Mouse (Mus musculus): ENCODE data around the gene Gper1.
"Not testable (repeated sequence)": the region's sequence is repeated elsewhere in the genome, so short reads cannot be mapped to it uniquely, and the experiment has no call there.

Gper1 gene

DNA sequence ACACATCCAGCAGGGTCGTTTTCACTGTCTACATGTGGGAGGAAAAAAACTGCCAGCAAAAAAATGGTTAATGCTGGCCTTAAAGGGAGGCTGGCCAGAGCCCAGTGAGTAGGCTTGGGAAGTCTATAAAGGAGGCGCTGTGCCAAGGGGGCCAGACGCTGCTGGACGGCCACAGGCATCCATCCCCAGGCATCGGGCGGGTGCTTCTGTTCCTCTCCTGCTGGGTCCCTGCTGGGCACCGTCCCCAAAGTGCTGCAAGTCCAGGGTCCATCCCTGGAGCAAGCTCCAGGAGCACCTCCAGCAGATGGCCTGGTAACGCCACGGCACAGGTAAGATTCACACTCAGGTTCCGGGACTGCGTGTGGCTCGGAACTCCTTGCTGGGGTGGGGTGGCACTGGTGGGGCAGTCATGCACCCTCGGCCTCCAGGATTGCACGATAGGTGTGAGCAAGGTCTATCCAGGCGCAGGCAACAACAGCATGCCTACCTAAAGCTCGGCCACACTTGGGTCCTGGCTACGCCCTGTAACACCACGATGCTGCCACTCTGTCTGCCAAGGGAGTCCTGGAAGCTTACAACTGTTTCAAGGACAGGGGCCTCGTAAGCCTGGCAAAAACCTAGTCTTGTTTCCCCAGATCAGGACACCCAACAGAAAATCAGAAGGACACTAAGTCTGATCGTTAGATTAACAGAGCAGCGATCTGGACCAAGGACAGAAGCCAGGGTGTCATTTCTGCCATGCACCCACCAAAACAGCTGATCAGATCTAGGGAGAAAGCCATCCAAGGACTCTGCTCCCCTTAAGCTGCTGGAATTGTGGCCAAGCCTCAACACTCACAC is at the start of gene Gper1:
TSS of gene Gper1 (plus strand) at position 126 of the 840 bp plus-strand sequence.
- peak; percentile 24 for DNase-seq

DNA sequence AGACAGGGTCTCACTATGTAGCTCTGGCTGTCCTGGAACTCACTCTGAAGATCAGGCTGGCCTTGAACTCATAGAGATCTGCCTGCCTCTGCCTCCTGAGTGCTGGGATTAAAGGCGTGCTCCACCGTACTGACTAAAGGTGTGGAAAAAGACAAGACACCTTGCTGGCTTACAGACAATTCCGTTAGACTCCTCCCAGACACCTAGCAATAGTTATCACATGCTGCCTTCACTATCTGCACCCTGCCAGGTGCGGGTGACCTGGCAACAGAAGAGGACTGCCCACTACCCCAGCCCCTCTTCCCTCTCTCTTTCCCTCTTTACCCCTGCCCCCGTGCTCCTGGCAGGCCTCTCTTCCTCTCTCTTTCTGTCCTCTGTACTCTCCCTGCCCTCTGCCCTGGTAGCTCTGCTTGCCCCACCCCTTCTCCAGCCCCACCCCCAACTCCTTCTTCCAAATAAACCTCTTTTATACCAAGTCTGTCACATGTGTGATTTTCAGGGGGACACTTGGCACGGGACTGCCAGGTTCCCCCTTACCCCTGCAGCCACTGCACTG is 49.0 kb upstream of the Gper1 start:
- peak; percentile 45 for DNase-seq

DNA sequence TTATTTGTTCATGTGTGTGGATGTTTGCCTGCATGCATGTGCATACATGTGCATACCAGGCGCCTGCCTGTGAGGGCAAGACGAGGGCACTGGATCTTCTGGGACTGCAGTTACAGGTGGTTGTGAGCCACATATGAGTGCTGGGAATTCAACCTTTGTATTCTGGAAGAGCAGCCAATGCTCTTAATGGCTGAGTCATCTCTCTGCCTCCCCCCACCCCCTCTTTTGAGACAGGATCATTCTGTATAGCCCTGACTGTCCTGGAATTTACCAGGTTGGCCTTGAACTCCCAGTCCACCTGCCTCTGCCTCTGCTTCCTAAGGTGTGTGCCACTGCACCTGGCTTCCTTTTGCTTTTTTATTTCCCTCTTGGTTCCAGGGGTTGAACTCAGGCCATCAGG is 48.1 kb upstream of the Gper1 start:
- no peak for DNase-seq

DNA sequence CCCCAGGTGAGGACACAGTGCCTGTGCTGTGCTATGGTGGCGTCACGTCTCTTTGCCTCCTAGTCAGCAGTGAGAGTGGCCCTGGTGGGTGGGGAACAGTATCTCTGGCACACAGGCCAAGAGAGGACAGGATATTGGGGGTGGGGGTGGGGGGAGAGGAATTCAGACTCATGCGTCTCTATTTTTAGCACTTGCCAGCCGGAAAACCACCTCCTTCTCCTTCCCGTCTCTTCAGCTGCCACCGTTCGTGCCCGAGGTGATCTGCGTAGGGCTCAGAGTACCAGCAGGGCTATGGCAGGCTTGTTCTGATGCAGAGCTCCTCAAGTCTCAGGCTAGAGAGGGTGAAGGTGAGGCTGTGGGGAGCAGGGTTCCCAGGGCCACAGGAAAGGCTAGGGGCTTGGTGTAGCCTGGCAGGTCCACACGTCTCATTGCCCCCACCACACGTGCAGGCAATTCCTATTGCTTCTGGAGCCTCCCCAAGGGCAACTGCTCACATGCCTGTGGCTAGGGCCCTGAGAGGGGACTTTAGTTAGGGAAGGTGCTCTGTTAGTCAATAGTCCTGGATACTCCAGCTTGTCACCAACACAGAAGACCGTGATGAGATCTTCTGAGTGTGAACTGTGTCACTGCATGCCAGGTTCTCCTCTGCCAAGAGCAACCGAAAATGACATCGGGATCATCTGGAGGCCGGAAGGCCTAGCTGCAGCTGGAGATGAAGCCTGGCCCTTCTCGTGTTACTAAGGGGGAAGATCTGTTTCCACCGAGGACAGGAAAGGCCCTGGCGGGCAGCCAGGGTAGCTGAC is 45.3 kb upstream of the Gper1 start, which contains the start of gene Gpr146:
TSS of gene Gpr146 (plus strand) at position 230 of the 803 bp plus-strand sequence.
- peak; percentile 76 for DNase-seq

DNA sequence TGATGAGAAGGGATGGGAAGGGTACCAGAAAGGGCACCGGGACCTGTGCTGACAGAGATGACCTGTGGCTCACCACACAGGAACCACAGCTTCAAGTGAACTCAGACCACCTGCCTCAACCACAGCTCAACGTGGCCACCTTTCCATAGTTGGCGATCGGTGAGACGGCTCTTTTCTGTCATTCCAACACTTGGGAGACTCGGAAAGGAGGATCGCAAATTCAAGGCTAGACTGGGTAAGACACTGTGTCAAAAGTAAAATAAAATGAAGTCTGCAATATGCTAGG is 44.7 kb upstream of the Gper1 start:
- no peak for DNase-seq

DNA sequence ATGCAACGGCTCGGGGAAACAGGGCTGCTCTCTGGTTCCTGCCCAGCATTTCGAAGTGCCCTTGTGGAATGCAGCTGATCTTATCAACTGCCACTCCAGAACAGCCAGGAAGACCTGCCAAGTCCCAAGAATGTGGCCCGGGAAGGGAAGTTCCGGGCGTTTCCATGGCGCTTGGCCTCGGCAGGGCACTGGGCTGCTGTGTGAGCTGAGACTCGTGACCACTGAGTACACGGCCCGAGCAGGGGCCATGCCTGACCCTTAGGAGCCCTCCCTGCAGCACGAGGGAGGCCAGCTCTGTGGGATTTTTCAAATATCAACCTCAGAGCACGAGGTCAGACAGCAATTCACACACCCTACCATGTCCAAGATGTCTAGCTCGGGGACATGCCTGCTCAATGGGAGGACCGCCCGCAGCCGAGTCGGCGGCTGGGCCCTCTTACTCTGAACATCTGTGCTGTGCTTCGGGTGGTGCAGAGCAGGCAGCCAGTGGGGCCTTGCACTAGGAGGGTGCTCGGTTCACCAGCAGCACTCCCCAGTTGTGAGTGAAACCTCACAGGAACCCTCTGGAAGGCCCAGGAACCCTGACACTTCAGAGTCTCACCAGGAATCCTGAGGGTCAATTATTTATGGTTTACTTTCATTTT is 43.8 kb upstream of the Gper1 start:
- DNase-seq, result peak; percentile 91

DNA sequence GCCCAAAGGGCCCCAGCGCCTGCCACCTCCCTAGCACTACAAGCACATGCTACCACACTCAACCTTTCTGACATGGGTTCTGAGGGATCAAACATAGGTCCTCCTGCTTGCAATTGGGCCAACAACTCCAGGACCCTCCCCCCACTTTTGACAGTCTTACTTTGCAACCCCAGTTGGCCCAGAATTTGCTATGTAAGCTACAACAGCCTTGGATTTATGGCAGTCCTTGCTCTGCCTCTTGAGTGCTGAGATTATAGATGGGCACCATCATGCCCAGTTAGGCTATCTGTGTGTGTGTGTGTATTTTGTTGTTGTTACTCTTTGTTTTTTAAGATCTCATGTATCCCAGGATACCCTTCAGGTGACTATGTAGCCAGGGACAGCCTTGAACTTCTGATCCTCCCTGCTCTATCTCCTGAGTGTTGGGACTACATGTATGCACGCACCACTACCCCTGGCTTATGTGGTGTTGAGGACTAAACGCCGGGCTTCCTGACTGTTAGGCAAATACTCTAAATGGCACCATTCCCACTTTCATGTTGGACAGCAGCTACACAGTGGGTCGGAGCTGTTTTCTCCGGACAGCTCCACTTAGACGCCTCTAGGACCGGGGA is 43.1 kb upstream of the Gper1 start:
- no peak for DNase-seq

DNA sequence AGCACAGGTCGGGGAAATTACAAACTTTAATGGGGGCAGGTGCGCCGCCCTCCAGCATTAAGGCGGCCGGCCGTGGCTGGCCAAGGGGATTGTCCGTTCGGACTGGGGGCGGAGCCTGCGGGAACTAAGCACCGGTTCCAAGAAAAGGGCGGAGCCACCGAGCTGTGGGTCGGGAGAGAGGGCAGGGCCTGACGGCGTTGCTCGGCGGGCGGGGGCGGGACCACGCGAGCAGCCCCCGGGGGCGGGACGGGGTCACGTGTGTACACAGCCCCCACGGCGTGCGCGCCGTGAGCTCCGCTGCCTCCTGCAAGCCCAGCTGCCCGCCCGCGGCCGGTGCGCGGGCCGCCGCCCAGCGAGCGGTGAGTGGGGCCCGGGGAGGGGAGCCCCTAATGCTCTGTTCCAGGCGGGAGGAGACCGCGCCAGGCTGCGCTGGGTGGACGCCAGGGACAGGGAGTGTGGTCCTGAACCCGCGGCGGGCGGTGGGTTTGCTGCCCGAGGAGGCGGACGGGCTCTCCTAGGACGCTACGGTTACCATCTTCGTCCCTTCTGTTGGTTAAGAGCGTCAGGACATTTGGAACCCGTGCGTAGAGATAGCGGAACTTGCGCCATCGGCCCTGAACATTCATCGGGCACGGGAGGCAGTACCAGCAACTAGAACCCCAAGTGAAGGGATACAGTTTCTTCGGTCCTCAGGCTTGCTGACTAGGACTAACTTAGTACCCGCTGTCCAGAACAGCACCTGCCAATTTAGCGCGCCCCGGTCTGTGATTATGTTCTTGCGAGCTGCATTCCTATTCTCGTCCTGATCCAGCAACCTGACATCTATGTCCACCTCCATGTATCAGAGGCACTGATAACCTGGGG is 42.3 kb upstream of the Gper1 start:
- DNase-seq, result peak; percentile 98

DNA sequence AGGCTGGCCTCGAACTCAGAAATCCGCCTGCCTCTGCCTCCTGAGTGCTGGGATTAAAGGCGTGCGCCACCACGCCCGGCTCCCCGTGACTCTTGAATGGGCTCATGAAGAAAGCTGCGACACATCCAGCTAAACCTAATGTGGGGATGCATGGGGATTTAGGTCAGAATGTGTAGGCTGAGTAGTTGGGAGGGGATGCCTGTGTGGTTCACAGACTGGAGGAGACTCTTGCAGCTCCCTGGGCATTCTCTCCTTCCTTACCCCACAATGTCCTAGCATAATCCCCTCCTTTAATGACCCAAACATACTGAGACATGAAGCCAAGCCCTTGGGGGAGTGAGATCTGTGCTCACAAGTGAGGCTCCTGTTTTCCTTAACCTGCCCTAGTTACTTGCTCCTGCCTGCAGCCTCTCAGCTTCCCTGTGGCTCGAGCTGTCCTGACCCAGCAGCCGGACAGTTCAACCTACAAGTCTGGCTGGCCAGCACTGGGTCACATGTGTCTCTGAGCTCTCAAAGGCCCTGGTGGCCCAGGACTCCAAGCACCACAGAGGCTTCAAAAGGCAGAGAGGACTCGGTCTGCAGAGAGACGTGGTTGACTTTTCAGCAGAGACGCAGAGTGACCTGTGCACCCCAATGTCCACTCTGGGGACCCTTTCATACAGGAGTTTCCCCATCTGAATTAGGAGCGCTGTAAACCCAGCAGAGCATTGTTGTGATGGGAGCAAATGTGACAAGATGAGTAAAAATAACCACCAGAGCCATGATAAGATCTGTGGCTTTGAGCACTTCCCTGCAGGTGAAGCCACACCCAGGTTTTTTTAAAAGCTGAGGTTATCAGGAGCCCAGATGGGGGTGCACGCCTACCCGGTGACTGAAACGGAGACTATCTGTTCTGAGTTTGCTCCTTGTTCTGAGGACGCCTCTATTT is 41.1 kb upstream of the Gper1 start:
- DNase-seq, result peak; percentile 45

DNA sequence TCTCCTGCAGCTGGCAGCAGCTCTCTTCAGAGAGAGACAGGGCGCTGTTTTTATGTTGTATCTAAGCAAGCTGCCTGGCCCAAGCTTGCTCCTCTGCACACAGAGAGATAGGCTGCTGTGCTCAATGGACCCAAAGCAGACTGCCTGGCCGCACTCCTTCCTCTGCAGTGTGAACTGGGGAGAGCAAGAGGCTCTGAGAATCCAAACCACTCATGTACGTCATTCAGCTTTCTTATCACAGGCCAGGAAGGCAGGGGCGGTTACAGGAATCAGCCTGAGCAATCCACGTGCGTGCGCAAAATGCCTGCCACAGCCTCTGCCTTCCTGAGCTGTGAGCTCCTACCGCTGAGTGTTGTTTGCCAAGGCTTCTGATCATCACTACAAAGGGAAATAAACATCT is 40.2 kb upstream of the Gper1 start:
- DNase-seq, result peak; percentile 59

DNA sequence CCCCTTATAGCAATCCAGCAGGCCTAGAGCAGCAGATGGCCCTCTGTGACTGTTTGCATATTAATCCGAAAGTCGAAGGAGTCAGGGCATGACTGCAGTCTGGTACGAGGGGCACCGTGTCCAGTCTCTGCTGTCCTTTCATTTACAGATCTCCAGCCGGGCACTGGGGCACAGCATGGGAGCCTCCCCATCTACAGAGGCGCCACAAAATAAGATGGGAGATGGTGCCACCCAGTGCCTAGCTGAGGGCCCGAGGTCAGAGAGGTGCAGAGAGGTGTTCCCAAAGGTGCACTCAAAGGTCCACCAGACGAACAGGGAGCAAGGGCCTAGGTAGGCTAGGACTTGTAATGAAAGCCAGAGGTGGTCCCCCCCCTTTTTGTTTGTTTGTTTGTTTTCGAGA is 39.7 kb upstream of the Gper1 start:
- DNase-seq, result no peak

DNA sequence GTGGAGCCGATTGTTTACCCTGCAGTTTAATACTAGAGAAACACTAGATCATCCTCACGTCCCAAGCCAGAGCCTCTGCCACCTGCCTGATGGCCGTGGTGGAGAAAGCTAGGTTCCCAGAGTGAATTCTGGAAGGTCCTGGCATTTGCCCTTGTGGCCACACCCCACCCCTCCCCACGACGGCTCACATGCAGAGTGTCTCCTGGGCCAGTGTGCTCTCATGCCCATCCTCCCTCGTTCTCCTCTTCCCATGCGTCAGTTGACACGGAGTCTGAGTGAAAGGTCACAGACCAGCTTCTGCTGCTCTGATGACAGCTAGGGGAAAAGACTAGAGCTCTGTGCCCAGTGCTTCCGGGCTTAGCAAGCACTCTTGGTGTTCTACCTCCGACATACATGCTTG is 38.4 kb upstream of the Gper1 start:
- peak; percentile 62 for DNase-seq

DNA sequence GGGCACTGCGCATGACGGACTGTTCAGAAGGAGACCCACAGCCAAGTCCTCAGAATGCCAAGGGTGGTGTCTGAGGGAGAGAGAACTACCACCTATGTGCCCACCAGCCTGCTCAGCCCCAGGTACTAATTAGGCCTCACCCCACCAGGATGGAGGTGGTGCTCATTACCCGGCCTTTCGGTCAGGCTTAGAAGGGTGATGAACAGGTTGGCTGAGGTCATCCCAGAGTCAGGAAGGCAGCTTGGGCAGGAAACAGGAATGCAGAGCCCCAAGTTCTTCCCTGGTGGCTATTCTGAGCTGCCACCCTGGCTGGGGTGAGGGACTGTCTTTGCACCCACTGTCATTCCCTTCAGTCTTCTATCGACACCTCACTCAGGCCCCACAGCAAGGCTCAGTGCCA is 36.9 kb upstream of the Gper1 start:
- no peak for DNase-seq

DNA sequence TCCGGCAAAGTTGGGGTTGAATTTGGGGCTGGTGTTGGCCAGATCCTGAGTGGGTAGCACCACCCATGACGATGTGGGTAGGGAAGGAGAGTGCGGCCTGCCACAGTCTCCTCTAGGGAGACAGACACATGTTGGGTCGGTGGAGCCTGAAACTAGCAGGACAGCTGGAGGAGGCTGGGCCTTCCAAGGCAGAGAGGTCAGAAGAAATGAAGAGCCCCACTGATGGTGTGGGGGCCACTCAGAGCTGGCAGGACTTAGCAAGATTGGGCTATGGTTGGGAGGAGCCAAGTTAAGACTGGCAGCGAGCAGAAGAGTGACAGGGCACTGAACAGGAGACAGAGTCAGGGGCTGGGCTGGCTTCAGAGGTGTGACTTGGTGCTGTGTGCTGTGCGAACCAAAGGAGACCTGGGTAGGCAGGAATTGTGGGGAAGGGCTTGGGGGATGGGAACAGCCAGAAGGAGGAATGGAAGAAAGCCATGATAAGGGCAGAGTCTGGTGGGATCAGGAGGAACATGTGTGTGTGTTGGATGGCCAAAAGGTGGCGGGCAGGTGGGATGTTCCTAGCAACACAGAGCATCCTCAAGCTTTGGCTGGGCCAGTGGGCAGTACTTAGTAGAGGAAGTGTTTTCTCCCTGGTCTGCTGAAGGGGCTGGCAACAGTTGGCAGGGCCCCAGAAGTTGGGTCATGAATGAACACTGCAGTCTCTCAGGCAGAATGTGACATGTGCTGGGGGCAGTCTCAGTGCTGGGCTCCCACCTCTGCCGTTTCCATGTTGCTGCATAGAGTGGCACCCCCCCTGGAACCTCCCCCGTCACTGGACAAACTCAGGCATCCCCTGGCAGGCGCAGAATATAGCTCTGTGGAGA is 35.4 kb upstream of the Gper1 start:
- peak; percentile 27 for DNase-seq

DNA sequence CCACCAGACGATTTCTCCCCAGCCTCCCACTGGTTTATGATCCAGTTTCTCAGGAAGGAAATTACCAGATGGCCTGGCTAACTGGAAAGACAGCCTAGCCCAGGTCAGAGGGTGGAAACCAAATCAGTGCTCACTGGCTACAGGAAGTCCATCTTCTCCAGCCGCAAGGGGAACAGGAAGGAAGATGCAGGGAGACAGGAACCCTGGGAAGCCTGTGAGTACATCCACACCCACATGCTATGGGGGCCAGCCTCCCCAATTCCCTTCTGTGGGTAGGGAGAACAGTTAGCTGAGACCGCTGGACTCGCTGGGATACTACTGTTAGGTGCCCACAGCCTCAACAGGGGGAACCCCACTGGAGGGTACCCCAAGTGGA is 34.8 kb upstream of the Gper1 start:
- DNase-seq, result peak; percentile 43

DNA sequence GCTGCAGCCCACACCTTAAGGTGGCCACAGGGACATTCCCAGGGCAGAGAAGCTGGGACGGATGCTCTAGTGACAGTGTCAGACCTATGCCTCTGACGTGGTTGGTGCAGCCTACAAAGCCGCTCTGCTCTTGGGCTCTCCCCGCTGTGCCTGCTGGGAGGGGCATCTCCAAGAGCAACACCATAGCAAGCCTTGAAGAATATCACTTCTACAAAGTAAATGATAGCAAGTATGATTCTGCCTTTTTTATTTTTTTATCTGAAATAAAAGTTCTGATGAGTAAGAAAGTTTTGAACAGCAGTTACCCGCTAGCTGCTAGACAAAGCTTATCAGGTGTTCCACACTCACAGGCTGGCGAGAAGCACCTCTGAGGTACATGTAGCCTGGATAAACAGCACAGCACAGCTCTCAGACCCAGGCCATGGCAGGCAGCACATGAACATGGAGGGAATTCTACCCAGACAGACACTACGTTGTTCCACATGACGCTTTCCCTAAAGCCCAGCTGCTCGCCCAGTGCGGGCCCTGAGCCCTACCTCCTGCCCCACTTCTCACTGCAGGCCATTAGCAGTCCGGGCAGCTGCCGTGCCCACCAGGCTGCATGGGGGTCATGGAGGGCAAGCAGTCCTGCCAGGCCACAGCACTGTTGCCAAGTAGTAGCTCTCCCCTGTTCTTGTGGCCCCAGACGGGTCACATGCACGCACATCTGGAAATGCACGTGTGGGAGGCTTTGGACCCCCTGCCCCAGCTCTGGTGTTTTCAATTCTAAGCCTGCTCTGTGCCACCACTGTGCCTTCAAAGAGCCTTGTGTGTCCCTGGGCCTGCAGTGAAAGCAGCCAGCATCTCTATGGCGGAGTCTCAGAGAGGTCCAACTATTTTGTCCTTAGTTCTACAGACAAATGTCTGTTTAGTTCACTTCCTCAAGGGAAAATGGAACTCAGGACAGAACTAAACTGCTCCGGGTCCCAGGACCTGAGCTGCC is 34.0 kb upstream of the Gper1 start:
- DNase-seq, result no peak

DNA sequence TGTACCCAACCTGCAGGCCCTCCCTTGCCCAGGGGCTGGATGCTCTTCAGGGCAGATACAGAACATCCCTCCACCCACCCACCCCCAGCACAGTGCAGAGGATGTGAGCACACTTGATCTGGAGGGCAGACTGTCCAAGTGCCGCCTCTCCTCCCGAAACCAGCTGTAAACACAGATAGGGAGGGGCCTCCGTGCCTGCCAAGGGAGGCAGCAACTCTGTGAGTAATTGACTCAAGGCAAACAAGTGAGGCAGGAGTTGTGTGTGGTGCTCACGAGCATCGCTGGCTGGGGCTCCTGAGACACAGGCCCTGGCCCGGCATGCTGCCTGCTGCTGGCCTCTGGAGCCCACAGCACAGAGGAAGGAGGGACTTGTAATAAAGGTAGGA is 33.3 kb upstream of the Gper1 start:
- DNase-seq, result peak; percentile 59

DNA sequence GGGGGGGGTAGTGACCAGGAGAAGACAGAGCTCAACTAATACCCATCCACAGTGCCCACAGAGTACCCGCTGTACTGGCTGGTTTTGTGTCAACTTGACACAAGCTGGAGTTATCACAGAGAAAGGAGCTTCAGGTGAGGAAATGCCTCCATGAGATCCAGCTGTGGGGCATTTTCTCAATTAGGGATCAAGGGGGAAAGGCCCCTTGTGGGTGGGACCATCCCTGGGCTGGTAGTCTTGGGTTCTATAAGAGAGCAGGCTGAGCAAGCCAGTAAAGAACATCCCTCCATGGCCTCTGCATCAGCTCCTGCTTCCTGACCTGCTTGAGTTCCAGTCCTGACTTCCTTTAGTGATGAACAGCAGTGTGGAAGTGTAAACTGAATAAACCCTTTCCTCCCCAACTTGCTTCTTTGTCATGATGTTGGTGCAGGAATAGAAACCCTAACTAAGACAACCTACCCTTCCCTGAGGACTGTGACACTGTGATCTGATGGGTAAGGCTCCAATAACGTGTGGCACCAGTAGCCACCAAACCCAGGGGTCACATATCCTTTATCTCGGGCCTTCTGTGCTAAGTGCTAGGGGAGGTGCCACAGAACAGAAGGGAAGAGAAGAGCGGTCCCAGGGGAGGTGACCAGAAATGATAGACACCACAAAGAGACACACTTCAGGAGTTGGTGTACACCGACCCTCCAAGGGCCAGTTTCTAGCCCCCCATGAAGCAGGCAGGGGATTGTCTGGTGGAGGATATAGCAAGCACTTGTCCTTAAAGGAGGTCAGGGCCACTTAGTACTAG is 32.4 kb upstream of the Gper1 start:
- not testable (repeated sequence) for DNase-seq

Data from kidney, adult 18-20 months (tissue).